In genomic region chr7:25674719-25675300, GRCm38 (mm10) we compare ENCODE assay signal across 8 mouse cellular contexts. TPM values are rescaled to one million over a fixed set of nuclear protein-coding genes. Genes with fewer than 3 reads are reported as not detected.
DNase-seq lines count a peak whose midpoint lies in the region; ATAC-seq and TF ChIP-seq lines count a peak whose summit lies in the region.

Gene Tmem91 (minus strand): TSS chr7:25675166.

- peak; percentile 37; the same call in 1 of the 2 replicates for ATAC-seq in kidney, embryonic 15.5 days (replicated peaks; ENCODE audit: low FRiP score)
- no peak for ATAC-seq in G1E (ENCODE audit: extremely low read depth, insufficient number of reproducible peaks, low FRiP score, poor library complexity, severe bottlenecking)
- ATAC-seq in forebrain, embryonic 15.5 days (replicated peaks) = peak; percentile 34; the same call in 1 of the 2 replicates
- ATAC-seq in limb, embryonic 11.5 days (ENCODE audit: insufficient number of reproducible peaks, low FRiP score, low TSS enrichment, low read depth) = no peak
- peak; percentile 25; the same call in 1 of the 2 replicates for ATAC-seq in neutrophil, adult 5-6 weeks (ENCODE audit: extremely low read depth, insufficient number of reproducible peaks, low FRiP score, poor library complexity, severe bottlenecking)

- peaks cover under 1% of the 10 kb centered on the region; the same call in 1 of the 2 replicates for H3K36me3 ChIP-seq in kidney, embryonic 15.5 days
- peaks cover 29% of the 10 kb centered on the region for H3K36me3 ChIP-seq in G1E (replicated peaks)
- H3K36me3 ChIP-seq in forebrain, embryonic 15.5 days = no peaks in the 10 kb centered on the region
- no peaks in the 10 kb centered on the region for H3K36me3 ChIP-seq in limb, embryonic 11.5 days (ENCODE audit: control insufficient read depth, insufficient read depth, low read length)

- 3% methylated on average over 29 of the region's 29 CpGs for WGBS in kidney, embryonic 15.5 days
- WGBS in forebrain, embryonic 15.5 days = 3% methylated on average over 29 of the region's 29 CpGs
- 3% methylated on average over 29 of the region's 29 CpGs for whole genome bisulfite sequencing in limb, embryonic 11.5 days

- peak within 1 kb of the TSS; percentile 34 for H3K9ac ChIP-seq in kidney, embryonic 15.5 days
- H3K9ac ChIP-seq in forebrain, embryonic 15.5 days (replicated peaks) = peak within 1 kb of the TSS; percentile 45
- H3K9ac ChIP-seq in limb, embryonic 11.5 days (ENCODE audit: low read length) = peak within 1 kb of the TSS; percentile 34; the same call in 1 of the 2 replicates

- TF ChIP-seq CTCF in G1E (IDR thresholded peaks at IDR 0.05; ENCODE audit: low read depth, low read length) = no peak

- peak within 1 kb of the TSS; percentile 68 for H3K4me2 ChIP-seq in kidney, embryonic 15.5 days
- H3K4me2 ChIP-seq in forebrain, embryonic 15.5 days (replicated peaks) = peak within 1 kb of the TSS; percentile 55
- peak within 1 kb of the TSS; percentile 51 for H3K4me2 ChIP-seq in limb, embryonic 11.5 days (ENCODE audit: low read depth, severe bottlenecking)

- peak within 1 kb of the TSS; percentile 41 for H3K4me3 ChIP-seq in kidney, embryonic 15.5 days (replicated peaks)
- peak within 1 kb of the TSS; percentile 68 for H3K4me3 ChIP-seq in G1E (ENCODE audit: low read depth, low read length)
- H3K4me3 ChIP-seq in forebrain, embryonic 15.5 days = peak within 1 kb of the TSS; percentile 41
- H3K4me3 ChIP-seq in limb, embryonic 11.5 days (ENCODE audit: low read depth, low read length) = peak within 1 kb of the TSS; percentile 22

- H3K9me3 ChIP-seq in kidney, embryonic 15.5 days (replicated peaks) = no peaks in the 10 kb centered on the region
- no peaks in the 10 kb centered on the region for H3K9me3 ChIP-seq in G1E (replicated peaks)
- H3K9me3 ChIP-seq in forebrain, embryonic 15.5 days = no peaks in the 10 kb centered on the region
- H3K9me3 ChIP-seq in limb, embryonic 11.5 days (ENCODE audit: control insufficient read depth, low read length) = no peaks in the 10 kb centered on the region; the same call in 1 of the 2 replicates

- DNase-seq in kidney, adult 11 months = no peak
- DNase-seq in G1E (ENCODE audit: low spot score) = no peak
- DNase-seq in limb, embryonic 11.5 days (ENCODE audit: low spot score) = peak; percentile 26
- DNase-seq in urinary bladder, postnatal 25 days (ENCODE audit: low spot score) = no peak
- DNase-seq in lung, postnatal 10 days = no peak

- H3K4me1 ChIP-seq in kidney, embryonic 15.5 days = peaks cover 11% of the 10 kb centered on the region
- peaks cover 36% of the 10 kb centered on the region for H3K4me1 ChIP-seq in G1E (ENCODE audit: insufficient read depth, low read depth, low read length)
- H3K4me1 ChIP-seq in forebrain, embryonic 15.5 days = peaks cover 27% of the 10 kb centered on the region
- H3K4me1 ChIP-seq in limb, embryonic 11.5 days (ENCODE audit: control insufficient read depth, insufficient read depth, low read length) = no peaks in the 10 kb centered on the region

- peaks cover 56% of the 10 kb centered on the region for H3K27me3 ChIP-seq in kidney, embryonic 15.5 days
- peaks cover 9% of the 10 kb centered on the region; the same call in 1 of the 2 replicates for H3K27me3 ChIP-seq in G1E (ENCODE audit: insufficient read depth, low read length)
- H3K27me3 ChIP-seq in forebrain, embryonic 15.5 days = peaks cover 23% of the 10 kb centered on the region
- peaks cover 24% of the 10 kb centered on the region for H3K27me3 ChIP-seq in limb, embryonic 11.5 days (ENCODE audit: control insufficient read depth, insufficient read depth, low read length)

- H3K27ac ChIP-seq in kidney, embryonic 15.5 days = no peak within 1 kb of the TSS
- peak within 1 kb of the TSS; percentile 90; the same call in 1 of the 2 replicates for H3K27ac ChIP-seq in forebrain, embryonic 15.5 days (replicated peaks)
- no peak within 1 kb of the TSS for H3K27ac ChIP-seq in limb, embryonic 11.5 days (replicated peaks; ENCODE audit: low read depth, low read length)

RNA-seq across cellular contexts. Expression of gene Tmem91, which starts in this region (rescaled TPM):
- 2.4 and 2.8 TPM in 2 replicates for polyA plus RNA-seq in kidney, embryonic 15.5 days (2015; fragmentation: Nextera tagmentation; extraction: Ambion mirVana)
- total RNA-seq in G1E (2014; fragmentation: Nextera tagmentation) (8.6 TPM in 1 of 2 replicates, not detected in the other), G1E (2017) (1.3 and 2.2 TPM in 2 replicates)
- 3.6 TPM in 2 replicates for polyA plus RNA-seq in G1E (2012)
- 14.4 and 17.0 TPM in 2 replicates for polyA plus RNA-seq in forebrain, embryonic 15.5 days (2015; fragmentation: Nextera tagmentation; extraction: Ambion mirVana)
- 1.7 and 2.2 TPM in 2 replicates for polyA plus RNA-seq in limb, embryonic 11.5 days (2014; fragmentation: Nextera tagmentation; extraction: Ambion mirVana)
- total RNA-seq in neutrophil, adult 5-6 weeks (2017) = 0.70 and 4.5 TPM in 2 replicates

Comparison
In these comparisons a context has a peak if more than half of its experiments do, and no peak if none do; other contexts are left out.
1. ATAC-seq: peak in kidney, embryonic 15.5 days (single experiment), forebrain, embryonic 15.5 days (single experiment) and neutrophil, adult 5-6 weeks (single experiment); none in G1E (single experiment) and limb, embryonic 11.5 days (single experiment).
2. Peak in every context shown above with its lines, with median percentiles within 50 percentile points of each other: H3K4me2 ChIP-seq, H3K4me3 ChIP-seq and H3K9ac ChIP-seq.